Mouse (Mus musculus): ENCODE results near the gene Ptprk.

The Ptprk gene

GRCm38 (mm10) chr10:28414823-28415222, 340.2 kb downstream of the Ptprk start:
- no peak for DNase-seq (ENCODE audit: low read depth)

GRCm38 (mm10) chr10:28422622-28423021, 348.0 kb downstream of the Ptprk start:
- no peak for DNase-seq (ENCODE audit: low read depth)

GRCm38 (mm10) chr10:28425371-28425770, 350.8 kb downstream of the Ptprk start:
- DNase-seq (ENCODE audit: low read depth) = no peak

- DNase-seq (ENCODE audit: low read depth) = no peak
Observed at GRCm38 (mm10) chr10:28436084-28436483, 361.5 kb downstream of the Ptprk start.

- no peak for DNase-seq (ENCODE audit: low read depth)
Observed at GRCm38 (mm10) chr10:28449853-28450252, 375.2 kb downstream of the Ptprk start.

- no peak for DNase-seq (ENCODE audit: low read depth)
Observed at GRCm38 (mm10) chr10:28450642-28451041, 376.0 kb downstream of the Ptprk start.

- no peak for DNase-seq (ENCODE audit: low read depth)
Observed at GRCm38 (mm10) chr10:28458027-28458426, 383.4 kb downstream of the Ptprk start.

GRCm38 (mm10) chr10:28459963-28460362, 385.3 kb downstream of the Ptprk start:
- no peak for DNase-seq (ENCODE audit: low read depth)

GRCm38 (mm10) chr10:28463706-28464105, 389.1 kb downstream of the Ptprk start:
- peak; percentile 5 for DNase-seq (ENCODE audit: low read depth)

- no peak for DNase-seq (ENCODE audit: low read depth)
Observed at GRCm38 (mm10) chr10:28464766-28465548, 390.3 kb downstream of the Ptprk start.

GRCm38 (mm10) chr10:28485574-28485973, 411.0 kb downstream of the Ptprk start:
- peak; percentile 81 for DNase-seq (ENCODE audit: low read depth)

GRCm38 (mm10) chr10:28491006-28491405, 416.4 kb downstream of the Ptprk start:
- DNase-seq (ENCODE audit: low read depth) = no peak

GRCm38 (mm10) chr10:28492206-28492605, 417.6 kb downstream of the Ptprk start:
- no peak for DNase-seq (ENCODE audit: low read depth)

- no peak for DNase-seq (ENCODE audit: low read depth)
Observed at GRCm38 (mm10) chr10:28492870-28493269, 418.2 kb downstream of the Ptprk start.

GRCm38 (mm10) chr10:28493271-28493861, 418.7 kb downstream of the Ptprk start:
- DNase-seq (ENCODE audit: low read depth) = no peak

GRCm38 (mm10) chr10:28497791-28498190, 423.2 kb downstream of the Ptprk start:
- no peak for DNase-seq (ENCODE audit: low read depth)

GRCm38 (mm10) chr10:28498504-28498903, 423.9 kb downstream of the Ptprk start:
- DNase-seq (ENCODE audit: low read depth) = peak; percentile 78

GRCm38 (mm10) chr10:28513601-28514000, 439.0 kb downstream of the Ptprk start:
- no peak for DNase-seq (ENCODE audit: low read depth)

GRCm38 (mm10) chr10:28516147-28516546, 441.5 kb downstream of the Ptprk start:
- peak; percentile 76 for DNase-seq (ENCODE audit: low read depth)

- DNase-seq (ENCODE audit: low read depth) = peak; percentile 96
Observed at GRCm38 (mm10) chr10:28518297-28518696, 443.7 kb downstream of the Ptprk start.

- peak; percentile 93 for DNase-seq (ENCODE audit: low read depth)
Observed at GRCm38 (mm10) chr10:28519861-28520260, 445.2 kb downstream of the Ptprk start.

- DNase-seq (ENCODE audit: low read depth) = no peak
Observed at GRCm38 (mm10) chr10:28523992-28524735, 449.5 kb downstream of the Ptprk start.

- DNase-seq (ENCODE audit: low read depth) = no peak
Observed at GRCm38 (mm10) chr10:28540595-28540994, 466.0 kb downstream of the Ptprk start.

Data from 416B (cell line).